Mouse (Mus musculus) Patski (cell line): ENCODE measurements around the gene Hint2. TPM values are rescaled to one million over a fixed set of nuclear protein-coding genes. Genes with fewer than 3 reads are reported as not detected.

Experiments
- ATAC-seq: fragments of 100-300 bp; one replicate; pipeline ENCODE4 v1.8.0; 2021
- CTCF ChIA-PET: fragments of 350-600 bp; sonication (Branson Sonifier 250); formaldehyde crosslinking; loops from one replicate; lab custom pipeline; 2022; ENCODE audit warnings: inconsistent platforms; lab: Charles Lee
- POLR2A ChIA-PET: fragments of 350-600 bp; sonication (Branson Sonifier 250); formaldehyde crosslinking; loops from one replicate; lab custom pipeline; 2022; ENCODE audit warnings: antibody characterized with exemption, inconsistent platforms; lab: Charles Lee
- DNase-seq: peaks from one replicate; pipeline ENCODE4 v3.0.0-alpha.2; 2011; ENCODE audit warnings: low read depth, low spot score
- H3K27me3 ChIP-seq: fragments of 371-371 bp; one replicate; pipeline ENCODE4 v1.5.1; 2021
- CTCF ChIP-seq: fragments of 100-300 bp; IDR thresholded peaks from one replicate; pipeline ENCODE4 v1.5.1; 2021
- in situ Hi-C: fragments of 300-500 bp; cut with MboI; formaldehyde crosslinking; loops from 3 replicates; pipeline ENCODE4 v1.11.1; 2018; ENCODE audit warnings: low pct_unique_long_range_greater_than_20kb, mixed read lengths
- polyA plus RNA-seq: library from polyadenylated mRNA; unstranded; gene quantifications from one replicate; pipeline ENCODE4 v1.2.3, GENCODE M21; 2021

Gene Hint2
- polyA plus RNA-seq, 1 experiment from 2014 or later, result 69.0 TPM

DNA sequence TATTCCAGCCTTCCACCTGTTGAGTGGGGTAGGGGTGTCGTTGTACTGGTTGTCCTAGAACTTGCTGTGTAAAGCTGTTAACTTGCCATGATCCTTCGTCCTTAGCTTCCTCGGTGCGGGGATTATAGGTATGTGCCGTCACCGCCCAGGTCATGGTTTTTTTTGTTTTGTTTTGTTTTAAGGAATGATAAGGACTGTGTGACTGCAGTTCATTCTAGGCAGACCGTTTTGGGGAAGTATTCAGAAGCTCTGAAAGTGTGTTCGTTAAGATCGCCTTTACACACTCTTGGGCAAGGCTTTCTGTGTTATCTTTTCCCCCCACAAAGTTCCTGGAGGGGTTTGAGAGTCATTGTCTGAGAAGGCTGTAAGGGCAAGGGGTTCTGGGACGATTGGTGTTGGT, 43.7 kb downstream of the Hint2 start:
- ATAC-seq (no peak), DNase-seq (no peak)
- in situ Hi-C loops, result no loop called here
- POLR2A ChIA-PET, result no interaction called here
- no peaks in the 10 kb centered on the region for H3K27me3 ChIP-seq
- CTCF ChIA-PET, result no interaction called here
- no peak for TF ChIP-seq CTCF

DNA sequence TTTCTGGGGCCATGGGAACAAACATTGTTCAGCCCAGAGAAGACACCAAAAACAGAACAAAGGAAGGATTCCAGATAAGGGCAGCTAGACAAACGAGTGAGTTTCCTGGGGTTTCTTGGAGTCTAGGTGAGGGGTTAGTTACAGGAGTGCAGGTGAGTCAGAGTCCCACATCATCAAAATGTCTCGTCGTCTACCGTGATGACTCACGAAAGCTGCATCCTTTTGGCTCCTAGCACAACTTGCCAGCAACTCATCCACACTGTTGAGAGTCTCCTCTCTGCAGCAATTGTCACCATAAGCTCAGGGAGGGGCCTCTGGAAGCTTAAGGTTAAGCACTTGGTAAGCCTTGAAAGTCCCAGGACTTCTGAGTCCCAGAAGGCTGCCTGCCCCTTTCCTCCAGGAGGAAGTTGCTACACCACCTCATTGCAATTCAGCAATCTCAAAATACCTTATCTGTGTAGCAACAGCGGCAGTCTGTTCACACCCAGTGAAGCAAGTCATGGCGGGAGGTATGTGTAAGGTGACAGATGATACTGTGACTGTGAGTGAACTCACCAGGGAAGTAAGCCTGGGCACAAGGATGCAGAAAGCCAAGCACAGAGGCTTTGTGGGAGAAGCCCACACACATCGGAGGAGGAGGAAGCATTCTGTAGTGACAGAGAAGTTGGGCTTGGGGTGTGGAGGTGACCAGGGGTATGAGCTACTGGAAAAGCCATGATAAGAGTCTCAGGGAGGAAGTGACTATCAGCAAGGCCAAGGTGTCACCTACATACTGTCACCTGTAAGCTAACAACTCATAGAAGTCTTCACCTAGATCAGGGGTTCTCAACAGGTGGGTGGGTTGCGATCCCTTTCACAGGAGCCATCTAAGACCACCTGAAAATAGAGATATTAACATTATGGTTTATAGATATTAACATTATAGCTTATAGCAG, 51.2 kb downstream of the Hint2 start:
- in situ Hi-C loops, result no loop called here
- H3K27me3 ChIP-seq, result no peaks in the 10 kb centered on the region
- CTCF ChIA-PET, result interaction anchor here (1.2 kb wide), 1 partner anchor 25 kb away, joined by 4 read pairs; no protein-coding TSS in a partner anchor
- DNase-seq, result no peak
- no peak for TF ChIP-seq CTCF
- POLR2A ChIA-PET, result no interaction called here
- no peak for ATAC-seq

Other genes starting within 250 kb of the Hint2 start
- gene Fam166b, start 227.3 kb downstream of the Hint2 start, polyA plus RNA-seq, result 0.17 TPM
- 50.4 TPM for gene Tesk1, start 214.5 kb downstream of the Hint2 start, polyA plus RNA-seq
- gene Cd72, start 201.8 kb downstream of the Hint2 start, polyA plus RNA-seq, result 3.3 TPM
- gene Sit1, start 172.7 kb downstream of the Hint2 start, polyA plus RNA-seq, result not detected
- gene Ccdc107, start 163.6 kb downstream of the Hint2 start, polyA plus RNA-seq, result 42.8 TPM
- gene Arhgef39, start 156.8 kb downstream of the Hint2 start, polyA plus RNA-seq, result 5.5 TPM
- not detected for gene Car9, start 149.5 kb downstream of the Hint2 start, polyA plus RNA-seq
- 0.22 TPM for gene Tpm2, start 132.7 kb downstream of the Hint2 start, polyA plus RNA-seq
- gene Creb3, start 94.1 kb downstream of the Hint2 start, polyA plus RNA-seq, result 74.6 TPM
- gene Tln1, start 93.8 kb downstream of the Hint2 start, polyA plus RNA-seq, result 112 TPM
- 25.3 TPM for gene Rgp1, start 77.8 kb downstream of the Hint2 start, polyA plus RNA-seq
- 12.5 TPM for gene Gba2, start 77.6 kb downstream of the Hint2 start, polyA plus RNA-seq
- gene Msmp, start 72.0 kb downstream of the Hint2 start, polyA plus RNA-seq, result not detected
- gene Npr2, start 24.5 kb downstream of the Hint2 start, polyA plus RNA-seq, result 47.2 TPM
- gene Spag8, start 2.9 kb downstream of the Hint2 start, polyA plus RNA-seq, result 0.50 TPM
- gene Tmem8b, start 12.5 kb upstream of the Hint2 start, polyA plus RNA-seq, result 4.8 TPM
- gene Fam221b, start 12.7 kb upstream of the Hint2 start, polyA plus RNA-seq, result 0.59 TPM
- gene Olfr70, start 44.3 kb upstream of the Hint2 start, polyA plus RNA-seq, result not detected
- not detected for gene Olfr71, start 53.8 kb upstream of the Hint2 start, polyA plus RNA-seq
- gene Hrct1, start 70.7 kb upstream of the Hint2 start, polyA plus RNA-seq, result 0.50 TPM
- gene Spaar, start 73.6 kb upstream of the Hint2 start, polyA plus RNA-seq, result 0.12 TPM
- gene Olfr159, start 114.5 kb upstream of the Hint2 start, polyA plus RNA-seq, result not detected
- gene Olfr156, start 167.4 kb upstream of the Hint2 start, polyA plus RNA-seq, result not detected
- gene Olfr157, start 183.7 kb upstream of the Hint2 start, polyA plus RNA-seq, result not detected
- gene Olfr155, start 195.1 kb upstream of the Hint2 start, polyA plus RNA-seq, result not detected
- 3.5 TPM for gene Reck, start 219.1 kb upstream of the Hint2 start, polyA plus RNA-seq